Mouse (Mus musculus) lung, postnatal 0 days (tissue): ENCODE results near the gene Tmem184a. TPM values are rescaled to one million over a fixed set of nuclear protein-coding genes. Genes with fewer than 3 reads are reported as not detected.
A peak's percentile ranks its signal among the peaks of the same experiment; 100 is the strongest.

ENCODE experiments used
- ATAC-seq: fragments of 200-750 bp; cut with Nextera tagmentation; 2 replicates; pipeline ENCODE4 v1.8.0; 2017; ENCODE audit warnings: moderate library complexity
- DNase-seq: peaks from one replicate; pipeline ENCODE4 v3.0.0-alpha.2; 2016; ENCODE audit warnings: low spot score
- H3K27ac ChIP-seq: fragments of 300-500 bp; sonication (generic); 2 replicates; pipeline ENCODE4 v1.5.1; 2014; ENCODE audit warnings: antibody characterized with exemption, mild to moderate bottlenecking, low read length, mixed read lengths
- H3K27me3 ChIP-seq: fragments of 300-500 bp; sonication (generic); replicated peaks from 2 replicates; pipeline ENCODE4 v1.6.1; 2014; ENCODE audit warnings: low read length, mixed read lengths; ENCODE audit not compliant: insufficient read depth
- H3K36me3 ChIP-seq: fragments of 300-500 bp; sonication (generic); 2 replicates; pipeline ENCODE4 v1.6.1; 2014; ENCODE audit warnings: low read length, mixed read lengths; ENCODE audit not compliant: insufficient read depth
- H3K4me1 ChIP-seq: fragments of 300-500 bp; sonication (generic); 2 replicates; pipeline ENCODE4 v1.6.1; 2014; ENCODE audit warnings: antibody characterized with exemption, low read depth, low read length, mixed read lengths; ENCODE audit not compliant: insufficient read depth
- H3K4me2 ChIP-seq: fragments of 300-500 bp; sonication (generic); replicated peaks from 2 replicates; pipeline ENCODE4 v1.6.1; 2014; ENCODE audit warnings: low read depth, mild to moderate bottlenecking, low read length, moderate library complexity, mixed read lengths
- H3K4me3 ChIP-seq: fragments of 300-500 bp; sonication (generic); 2 replicates; pipeline ENCODE4 v1.5.1; 2014; ENCODE audit warnings: low read depth, low read length
- H3K9ac ChIP-seq: fragments of 300-500 bp; sonication (generic); replicated peaks from 2 replicates; pipeline ENCODE4 v1.6.1; 2014; ENCODE audit warnings: low read depth, mild to moderate bottlenecking
- H3K9me3 ChIP-seq: fragments of 300-500 bp; sonication (generic); 2 replicates; pipeline ENCODE4 v1.6.1; 2016; ENCODE audit warnings: low read length, mixed read lengths
- CTCF ChIP-seq: IDR thresholded peaks from 2 replicates; pipeline ENCODE4 v1.5.1; 2016; ENCODE audit warnings: antibody characterized with exemption, mild to moderate bottlenecking
- EP300 ChIP-seq: IDR thresholded peaks from 2 replicates; pipeline ENCODE4 v1.6.1; 2016; ENCODE audit warnings: antibody characterized with exemption, mild to moderate bottlenecking, control low read depth
- WGBS: fragments of 180-500 bp; shearing (Covaris S2); extraction: QIAGEN DNeasy Blood & Tissue Kit; methylation state at CpG from one replicate; pipeline ENCODE4 v1.1.7; 2014; 5-methylcytosine and 5-hydroxymethylcytosine counted together
- polyA plus RNA-seq: library from polyadenylated mRNA; unstranded; fragments of >200 nt; fragmentation: Nextera tagmentation; extraction: Ambion mirVana; gene quantifications from 2 replicates; pipeline ENCODE4 v1.2.1, GENCODE M21; 2015

The Tmem184a gene
- polyA plus RNA-seq, 1 experiment from 2014 or later = 15.5 TPM

DNA sequence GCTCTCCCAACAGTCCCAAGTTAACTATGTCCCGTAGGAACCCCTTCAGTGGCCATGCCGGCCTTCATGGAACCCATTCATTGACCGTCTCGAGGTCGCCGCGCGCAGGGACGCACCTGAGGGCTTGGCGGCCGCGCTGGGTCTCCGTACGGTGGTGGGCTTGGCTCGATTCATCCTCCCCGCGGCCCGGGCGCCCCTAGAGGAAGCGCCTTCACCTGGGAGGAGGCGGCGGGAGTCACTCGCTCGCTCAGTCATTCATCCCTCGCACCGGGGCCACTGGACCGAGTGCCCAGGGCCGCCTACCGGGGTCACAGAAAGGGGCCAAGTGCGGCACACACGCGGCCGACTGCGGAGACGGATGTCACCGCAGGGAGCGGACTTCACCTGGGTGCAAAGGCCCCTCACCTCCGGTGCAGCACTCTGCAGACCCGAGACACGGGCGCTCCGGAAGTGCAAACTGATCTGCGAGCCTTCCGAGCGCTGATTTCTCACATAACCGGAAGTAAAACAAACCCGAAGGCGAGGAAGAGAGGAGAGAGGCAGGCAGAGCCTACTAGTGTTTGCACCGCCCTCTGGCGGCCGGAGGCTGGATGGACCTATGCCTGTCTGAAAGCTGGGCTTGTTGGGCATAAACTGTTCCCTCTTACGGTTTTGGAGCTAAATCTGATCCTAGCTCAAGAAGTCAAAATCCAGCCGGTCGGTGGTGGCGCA, 44.3 kb downstream of the Tmem184a start, which contains the start of gene Ints1:
Ints1 (minus strand) TSS at position 459 of the 711 bp plus-strand sequence.
- Histone ChIP-seq H3K36me3 (peaks cover 15% of the 10 kb centered on the region; the same call in 1 of the 2 replicates), H3K4me3 (peak within 1 kb of the TSS; percentile 76), H3K4me1 (no peaks in the 10 kb centered on the region), H3K9me3 (no peaks in the 10 kb centered on the region), H3K4me2 (peak within 1 kb of the TSS; percentile 90), H3K9ac (peak within 1 kb of the TSS; percentile 78), H3K27ac (no peak within 1 kb of the TSS), H3K27me3 (no peaks in the 10 kb centered on the region)
- TF ChIP-seq CTCF = peak; percentile 93
- TF ChIP-seq EP300 = 0 out of 2 replicates have a peak, but pooled peaks have one; percentile 31
- peak; percentile 97 for ATAC-seq
- DNase-seq = peak; percentile 98
- 3% methylated on average over 55 of the region's 55 CpGs for WGBS

DNA sequence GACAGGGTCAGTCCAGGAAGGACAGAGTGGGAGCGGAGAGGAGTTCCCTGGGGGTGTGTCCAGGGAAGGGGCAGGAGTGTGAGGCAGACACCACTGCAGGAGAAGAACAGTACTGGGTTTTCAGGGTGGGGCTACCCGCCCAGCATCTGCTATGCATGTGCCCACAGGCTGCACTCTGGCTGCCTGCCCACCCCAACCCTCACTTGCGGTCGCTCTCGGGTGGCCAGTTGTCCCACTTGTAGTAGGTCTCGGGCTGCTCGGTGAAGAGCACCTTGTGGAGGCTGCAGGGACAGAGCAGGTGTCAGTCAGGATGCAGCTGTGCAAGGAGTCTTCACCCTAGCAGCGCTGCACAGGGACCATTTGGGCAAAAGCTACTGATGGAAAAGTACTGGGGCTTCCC, 51.5 kb downstream of the Tmem184a start:
- Histone ChIP-seq H3K4me2 (no peak overlapping the region), H3K4me1 (no peaks in the 10 kb centered on the region), H3K36me3 (peaks cover 47% of the 10 kb centered on the region), H3K27me3 (no peaks in the 10 kb centered on the region), H3K9me3 (no peaks in the 10 kb centered on the region), H3K4me3 (no peak overlapping the region), H3K27ac (no peak overlapping the region), H3K9ac (no peak overlapping the region)
- ATAC-seq (no peak), DNase-seq (no peak)
- TF ChIP-seq CTCF (no peak), EP300 (no peak)
- WGBS = 87% methylated on average over 8 of the region's 8 CpGs

DNA sequence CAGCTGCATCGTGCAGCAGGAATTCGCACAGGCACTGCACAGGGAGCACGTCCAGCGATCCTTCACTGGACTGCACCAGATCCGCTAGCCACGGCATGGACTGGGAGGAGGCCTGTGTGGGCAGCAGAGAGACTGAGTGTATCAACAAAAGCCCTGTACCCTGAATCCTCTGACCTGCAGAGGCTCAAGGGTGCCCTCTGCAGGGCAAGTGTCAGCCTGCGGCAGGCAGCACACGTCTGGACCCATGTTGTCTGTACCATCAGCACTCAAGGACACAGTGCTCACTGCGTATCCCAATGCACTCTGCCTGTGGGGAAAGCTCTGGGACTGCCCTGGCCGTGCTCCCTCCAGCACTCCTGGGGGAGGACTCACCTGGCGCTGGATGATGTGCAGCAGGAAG, 55.4 kb downstream of the Tmem184a start:
- no peak overlapping the region for H3K4me3 ChIP-seq
- no peaks in the 10 kb centered on the region for H3K27me3 ChIP-seq
- H3K4me2 ChIP-seq = no peak overlapping the region
- peaks cover 53% of the 10 kb centered on the region for H3K36me3 ChIP-seq
- 74% methylated on average over 11 of the region's 11 CpGs for WGBS
- no peak overlapping the region for H3K9ac ChIP-seq
- ATAC-seq (0 out of 2 replicates have a peak, but pooled peaks have one; percentile 9), DNase-seq (peak; percentile 11)
- TF ChIP-seq CTCF (peak; percentile 63), EP300 (no peak)
- H3K27ac ChIP-seq = no peak overlapping the region
- H3K9me3 ChIP-seq = no peaks in the 10 kb centered on the region
- no peaks in the 10 kb centered on the region for H3K4me1 ChIP-seq

DNA sequence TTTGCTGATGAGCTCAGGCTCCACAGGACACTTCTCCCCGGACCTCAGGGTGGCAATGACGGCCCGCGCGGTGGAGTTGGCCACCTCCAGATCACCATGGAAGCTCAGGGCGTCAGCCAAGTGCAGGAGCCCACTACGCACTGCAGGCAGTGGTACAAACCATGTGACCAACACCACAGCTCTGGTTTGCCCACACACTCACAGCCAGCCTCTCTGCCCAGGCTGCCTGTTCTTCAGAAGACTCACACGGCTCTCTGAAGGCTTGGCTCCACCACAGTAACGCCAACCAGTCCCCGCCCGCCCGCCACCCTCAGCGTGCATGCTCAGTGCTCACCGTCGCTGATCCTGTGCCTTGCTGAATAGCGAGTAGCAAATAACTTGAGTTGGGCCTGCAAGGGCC, 61.6 kb downstream of the Tmem184a start:
- DNase-seq (no peak), ATAC-seq (no peak)
- Histone ChIP-seq H3K4me1 (no peaks in the 10 kb centered on the region), H3K27me3 (no peaks in the 10 kb centered on the region), H3K4me2 (no peak overlapping the region), H3K27ac (no peak overlapping the region), H3K36me3 (peaks cover 41% of the 10 kb centered on the region), H3K9ac (no peak overlapping the region), H3K9me3 (no peaks in the 10 kb centered on the region), H3K4me3 (no peak overlapping the region)
- TF ChIP-seq EP300 = no peak
- no peak for TF ChIP-seq CTCF
- WGBS = 81% methylated on average over 16 of the region's 16 CpGs

DNA sequence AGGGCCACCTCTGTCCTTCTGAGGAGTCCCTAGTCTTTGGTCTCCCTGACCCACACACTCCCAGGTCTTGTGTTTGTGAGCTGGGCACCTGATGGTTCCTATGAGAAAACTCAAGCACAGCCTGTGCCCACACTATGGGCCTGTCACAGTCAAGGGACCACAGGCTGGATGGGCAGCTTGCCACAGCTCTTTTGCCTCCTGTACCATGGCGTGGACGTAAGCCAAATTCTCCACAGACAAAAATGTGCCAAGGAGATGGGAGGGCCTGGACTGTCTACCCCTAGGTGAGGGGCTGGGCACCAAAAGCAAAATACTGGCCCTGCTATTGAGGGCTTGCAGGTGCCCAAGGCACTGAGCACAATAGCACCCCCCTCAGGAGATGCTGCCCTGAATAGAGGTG, 63.1 kb downstream of the Tmem184a start:
- no peak for ATAC-seq
- TF ChIP-seq CTCF (no peak), EP300 (no peak)

DNA sequence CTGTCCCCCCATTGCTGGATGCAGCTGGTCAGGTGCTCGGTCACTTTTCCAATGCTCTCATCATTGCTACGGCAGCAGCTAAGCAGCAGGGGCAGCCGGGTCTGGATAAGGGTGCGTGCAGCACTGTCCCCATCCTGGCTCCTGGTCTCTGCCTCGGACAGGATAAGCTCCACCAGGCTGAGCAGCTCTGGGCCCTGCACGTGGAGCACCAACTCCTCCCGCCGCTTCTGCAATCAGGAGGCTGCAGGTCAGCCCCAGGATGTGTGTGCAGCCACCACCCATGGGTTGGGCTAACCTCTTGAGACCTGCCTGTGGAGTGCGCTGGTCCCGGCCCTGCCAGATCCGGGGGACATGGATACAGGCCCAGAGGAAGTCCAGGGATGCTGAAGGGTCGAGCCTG, 63.6 kb downstream of the Tmem184a start:
- no peak overlapping the region for H3K4me2 ChIP-seq
- no peak overlapping the region for H3K4me3 ChIP-seq
- no peaks in the 10 kb centered on the region for H3K27me3 ChIP-seq
- H3K9me3 ChIP-seq = no peaks in the 10 kb centered on the region
- ATAC-seq (no peak), DNase-seq (no peak)
- no peak for TF ChIP-seq EP300
- TF ChIP-seq CTCF = no peak
- WGBS = 85% methylated on average over 12 of the region's 12 CpGs
- no peaks in the 10 kb centered on the region for H3K4me1 ChIP-seq
- no peak overlapping the region for H3K27ac ChIP-seq
- H3K36me3 ChIP-seq = peaks cover 27% of the 10 kb centered on the region
- H3K9ac ChIP-seq = no peak overlapping the region

More for the DNA sequence above, 63.1 kb downstream of the Tmem184a start:
- 83% methylated on average over 2 of the region's 2 CpGs for WGBS
- H3K27ac ChIP-seq = no peak overlapping the region
- no peak for DNase-seq
- no peaks in the 10 kb centered on the region for H3K27me3 ChIP-seq
- H3K36me3 ChIP-seq = peaks cover 31% of the 10 kb centered on the region
- H3K9ac ChIP-seq = no peak overlapping the region
- H3K4me3 ChIP-seq = no peak overlapping the region
- no peaks in the 10 kb centered on the region for H3K9me3 ChIP-seq
- H3K4me2 ChIP-seq = no peak overlapping the region
- H3K4me1 ChIP-seq = no peaks in the 10 kb centered on the region
